Mouse (Mus musculus): ENCODE measurements around the gene Ube2k.

The Ube2k gene

DNA sequence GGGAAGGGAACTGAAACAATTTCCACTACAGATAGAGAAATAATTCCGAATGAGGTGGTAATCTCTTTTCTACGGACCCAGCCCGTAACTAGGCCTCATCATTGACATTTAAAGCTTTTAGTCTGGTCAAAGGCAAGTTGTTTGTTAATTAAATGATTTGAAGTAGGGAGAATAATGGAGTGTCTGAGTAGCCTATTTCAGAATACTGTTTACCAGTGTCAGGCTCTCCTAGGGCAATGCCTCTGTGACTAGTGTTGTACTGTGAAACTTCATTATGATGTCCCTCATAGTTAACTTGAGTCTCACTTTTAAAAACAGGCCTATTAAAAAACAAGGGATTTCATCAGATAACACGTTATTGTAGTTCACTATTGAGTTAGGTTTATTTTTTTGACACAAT is 1.1 kb downstream of the Ube2k start:
- DNase-seq (ENCODE audit: low read depth) = no peak

DNA sequence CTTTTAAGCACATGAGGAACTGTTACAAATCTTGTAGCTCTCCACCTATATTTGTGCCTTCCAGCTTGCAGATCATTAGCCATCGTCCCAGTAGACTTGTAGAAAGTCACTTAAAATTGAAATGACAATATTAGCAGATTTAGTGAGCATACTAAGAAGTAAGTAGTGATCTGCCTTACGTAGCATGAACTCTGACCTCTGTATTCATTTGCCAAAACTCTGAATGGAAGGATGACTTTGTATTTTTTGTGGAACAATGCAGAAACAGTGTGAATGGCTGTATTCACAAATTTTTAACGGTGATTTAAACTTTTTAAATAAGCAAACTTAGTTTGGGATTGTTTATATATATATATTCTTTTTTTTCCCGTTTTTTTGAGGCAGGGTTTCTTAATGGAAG is 1.8 kb downstream of the Ube2k start:
- DNase-seq (ENCODE audit: low read depth) = peak; percentile 21

- DNase-seq (ENCODE audit: low read depth) = no peak
Measured at GRCm38 (mm10) chr5:65539786-65540185, 2.8 kb downstream of the Ube2k start.

GRCm38 (mm10) chr5:65541889-65542288 is 4.9 kb downstream of the Ube2k start:
- DNase-seq (ENCODE audit: low read depth) = no peak

DNA sequence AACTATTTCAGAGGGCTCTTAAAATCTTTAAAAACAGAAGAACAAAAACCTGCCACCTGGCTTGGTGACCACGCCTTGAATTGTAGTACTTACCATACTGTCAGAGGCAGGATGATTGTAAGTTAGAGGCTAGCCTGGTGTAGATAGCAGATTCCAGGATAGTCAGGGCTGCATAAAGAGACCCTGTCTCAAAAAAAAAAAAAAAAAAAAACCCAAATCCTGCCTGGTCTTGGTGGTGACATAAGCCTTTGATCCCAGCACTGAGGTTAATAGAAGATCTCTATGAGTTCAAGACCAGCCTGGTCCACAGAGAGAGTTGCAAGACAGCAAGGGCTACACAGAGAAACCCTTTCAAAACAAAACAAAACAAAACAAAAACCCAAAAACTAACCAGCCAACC is 6.5 kb downstream of the Ube2k start:
- no peak for DNase-seq (ENCODE audit: low read depth)

DNA sequence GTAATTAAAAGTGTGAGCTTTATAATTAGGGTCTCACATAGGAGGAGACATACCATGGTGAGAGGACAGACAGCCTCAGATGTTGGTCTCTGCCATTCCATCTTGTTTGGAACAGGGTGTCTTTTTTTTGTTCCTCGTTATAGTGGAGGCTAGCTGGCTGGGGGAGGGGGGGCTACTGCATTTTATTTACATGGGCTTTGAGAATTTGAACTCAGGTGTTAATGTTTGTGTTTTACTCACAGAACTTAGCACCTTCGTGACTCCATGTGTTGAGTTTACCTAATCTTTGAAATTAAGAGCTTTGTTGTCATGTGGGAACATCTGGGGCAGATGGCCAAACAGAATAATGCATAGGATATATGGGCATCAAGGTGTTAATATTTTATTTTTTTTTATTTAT is 7.6 kb downstream of the Ube2k start:
- no peak for DNase-seq (ENCODE audit: low read depth)

DNA sequence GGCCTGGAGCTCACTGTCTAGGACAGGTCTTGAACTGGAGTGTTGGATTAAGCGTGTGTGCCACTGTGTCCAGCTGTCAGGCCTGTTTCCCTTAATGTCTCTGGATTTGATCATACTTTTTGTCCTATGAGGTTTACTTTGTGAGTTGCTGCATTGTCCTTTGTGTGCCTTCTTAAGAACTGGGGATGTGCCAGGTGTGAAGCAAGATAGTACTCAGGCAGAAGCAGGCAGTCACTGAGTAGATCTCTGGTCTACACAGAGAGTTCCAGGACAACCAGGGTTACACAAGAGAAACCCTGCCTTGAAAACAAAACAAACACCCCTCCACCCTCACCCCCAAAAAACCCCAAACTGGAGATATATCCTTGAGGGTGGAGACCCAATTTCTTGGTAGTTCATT is 12.6 kb downstream of the Ube2k start:
- DNase-seq (ENCODE audit: low read depth) = peak; percentile 24

GRCm38 (mm10) chr5:65557109-65557508 is 20.1 kb downstream of the Ube2k start:
- no peak for DNase-seq (ENCODE audit: low read depth)

DNA sequence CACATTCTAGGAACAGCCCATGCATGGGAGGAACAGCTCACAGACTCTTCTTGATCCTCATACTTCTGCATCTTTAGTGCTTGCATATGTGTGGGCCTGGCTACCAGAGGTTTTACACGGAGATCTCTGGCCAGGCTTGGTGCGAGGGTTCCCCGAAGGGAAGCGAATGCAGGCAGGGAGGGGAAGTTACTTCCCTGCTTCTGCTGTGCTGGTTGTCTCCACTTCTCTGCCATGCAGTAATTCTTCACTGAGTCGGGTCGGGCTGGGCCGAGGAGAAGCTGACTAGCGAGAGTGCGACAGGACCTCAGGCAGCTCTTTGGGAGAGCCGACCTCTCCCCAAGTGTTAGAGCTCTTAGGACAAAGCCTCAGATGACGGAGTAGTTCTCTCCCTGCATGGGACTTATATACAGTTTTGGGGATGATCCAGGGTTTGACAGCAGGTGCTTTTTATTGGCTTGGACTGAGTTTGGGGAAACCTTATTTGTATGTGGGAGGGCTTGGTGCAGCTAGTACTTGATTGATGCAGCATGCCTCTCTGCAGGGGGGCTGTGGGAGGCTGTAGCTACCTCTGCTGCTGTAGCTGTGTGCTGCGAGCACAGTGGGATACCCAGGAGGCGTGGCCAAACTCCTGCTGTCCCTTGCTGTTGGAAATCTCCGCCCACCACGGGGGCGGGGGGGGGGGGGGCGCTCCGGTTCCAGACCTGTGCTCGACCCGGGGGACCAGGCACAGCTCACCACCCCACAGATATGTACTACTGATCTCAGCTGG is 24.3 kb downstream of the Ube2k start:
- DNase-seq (ENCODE audit: low read depth) = no peak

- no peak for DNase-seq (ENCODE audit: low read depth)
Measured at GRCm38 (mm10) chr5:65565486-65565885, 28.5 kb downstream of the Ube2k start.

- DNase-seq (ENCODE audit: low read depth) = peak; percentile 60
Measured at GRCm38 (mm10) chr5:65574876-65575275, 37.8 kb downstream of the Ube2k start.

DNA sequence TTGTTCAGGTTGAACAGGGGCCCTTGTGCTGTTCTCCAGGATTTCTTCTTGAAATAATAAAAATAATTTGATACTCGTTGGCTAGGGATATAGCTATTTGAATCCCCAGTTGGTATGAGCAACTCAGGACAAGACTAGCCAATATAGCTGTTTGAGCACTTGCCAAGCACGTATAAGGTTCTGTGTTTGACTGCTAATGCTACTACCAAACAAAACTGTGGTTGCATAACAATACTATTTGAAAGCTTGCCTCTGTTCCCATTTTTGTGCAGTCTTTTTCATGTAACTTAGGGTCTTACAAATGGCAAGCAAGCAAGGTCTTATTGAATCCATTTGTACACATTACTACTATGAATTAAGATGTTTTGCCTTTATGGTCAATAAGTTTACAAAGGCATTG is 38.9 kb downstream of the Ube2k start:
- DNase-seq (ENCODE audit: low read depth) = peak; percentile 37

GRCm38 (mm10) chr5:65578545-65578944 is 41.5 kb downstream of the Ube2k start:
- DNase-seq (ENCODE audit: low read depth) = peak; percentile 56

DNA sequence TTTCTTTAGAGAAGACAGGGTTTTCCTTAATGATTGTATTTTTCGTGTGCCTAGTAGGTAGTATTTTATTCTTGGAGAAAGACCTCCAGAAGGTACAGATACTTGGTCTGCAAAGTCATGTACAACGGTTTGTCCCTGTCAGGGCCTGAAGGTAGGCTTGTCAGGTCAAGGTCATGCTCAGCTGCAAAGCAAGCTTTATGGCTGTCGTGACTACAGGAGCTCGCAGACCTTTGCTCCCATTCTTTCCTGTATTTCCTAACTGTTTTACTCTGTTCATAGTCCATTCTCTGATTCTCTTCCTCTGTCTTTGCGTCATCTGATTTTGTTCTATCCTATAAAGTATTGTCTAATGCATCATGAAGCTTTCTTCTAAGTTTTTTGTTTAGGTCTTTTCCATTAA is 49.3 kb downstream of the Ube2k start:
- no peak for DNase-seq (ENCODE audit: low read depth)

DNA sequence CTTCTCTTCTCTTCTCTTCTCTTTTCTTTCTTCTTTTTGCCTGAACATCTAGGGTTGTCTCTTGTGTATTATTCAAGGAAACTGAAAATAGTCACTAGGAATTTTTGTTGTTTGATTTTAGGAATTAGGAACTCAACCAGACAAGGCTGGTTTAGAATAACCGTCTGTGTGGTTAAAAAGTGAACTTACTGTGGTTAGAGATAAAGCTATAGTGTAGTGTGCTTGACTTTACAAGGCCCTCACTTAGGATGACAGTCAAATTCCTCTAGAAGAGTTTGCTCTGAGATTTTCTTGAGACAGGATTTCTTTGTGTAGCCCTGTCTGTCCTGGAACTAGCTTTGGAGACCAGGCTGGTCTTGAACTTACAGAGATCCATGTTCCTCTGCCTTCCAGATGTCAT is 53.2 kb downstream of the Ube2k start:
- no peak for DNase-seq (ENCODE audit: low read depth)

GRCm38 (mm10) chr5:65592421-65592820 is 55.4 kb downstream of the Ube2k start:
- DNase-seq (ENCODE audit: low read depth) = no peak

GRCm38 (mm10) chr5:65599681-65600080 is 62.6 kb downstream of the Ube2k start:
- no peak for DNase-seq (ENCODE audit: low read depth)

- DNase-seq (ENCODE audit: low read depth) = no peak
Measured at GRCm38 (mm10) chr5:65606820-65607219, 69.8 kb downstream of the Ube2k start.

GRCm38 (mm10) chr5:65609769-65610168 is 72.7 kb downstream of the Ube2k start:
- DNase-seq (ENCODE audit: low read depth) = no peak

DNA sequence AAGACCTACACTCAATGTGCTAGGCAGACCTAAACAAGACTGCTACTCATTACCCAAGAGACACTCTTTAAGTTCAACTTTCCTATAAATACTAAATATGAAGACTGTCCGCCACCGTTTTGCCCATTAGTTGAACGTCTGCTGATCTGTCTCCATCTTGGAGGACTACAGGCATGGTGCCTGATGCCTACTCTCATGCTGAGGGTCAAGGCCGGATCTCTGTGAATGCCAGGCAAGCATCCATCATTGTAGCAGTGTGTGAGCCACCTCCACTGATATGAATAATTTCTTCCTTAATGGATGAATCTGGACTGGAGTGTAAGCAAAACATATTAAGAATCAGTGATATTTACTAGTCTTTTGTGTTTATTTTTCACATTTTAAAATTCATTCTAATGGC is 73.5 kb downstream of the Ube2k start:
- DNase-seq (ENCODE audit: low read depth) = no peak

GRCm38 (mm10) chr5:65613152-65613924 is 76.3 kb downstream of the Ube2k start:
- no peak for DNase-seq (ENCODE audit: low read depth)

DNA sequence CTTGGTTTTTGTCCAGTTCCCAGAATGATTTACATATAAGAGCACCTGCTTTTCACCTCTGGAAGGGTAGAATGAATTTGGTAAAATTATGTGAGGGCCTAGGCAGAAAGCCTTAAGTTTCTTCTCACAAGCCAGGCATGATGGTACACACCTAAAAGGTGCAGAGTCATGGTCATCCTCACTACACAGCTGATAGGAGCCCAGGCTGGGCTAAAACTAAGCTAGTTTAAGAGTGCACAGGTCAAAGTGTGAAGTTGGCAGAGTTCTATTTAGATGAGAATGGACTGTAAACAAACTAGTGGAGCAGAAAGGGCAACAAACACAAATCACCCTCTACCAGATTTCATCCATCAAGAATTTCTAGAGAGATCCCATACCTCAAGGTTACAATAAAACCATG is 87.3 kb downstream of the Ube2k start:
- DNase-seq (ENCODE audit: low read depth) = no peak

- peak; percentile 85 for DNase-seq (ENCODE audit: low read depth)
Measured at GRCm38 (mm10) chr5:65638896-65639295, 101.9 kb downstream of the Ube2k start.

Data from NIH3T3 (cell line).